Mouse (Mus musculus) testis, postnatal 10 days (tissue): ENCODE data around the gene Gm11541.

Experiments
- DNase-seq: peaks from one replicate; pipeline ENCODE4 v3.0.0; 2021; ENCODE audit warnings: low spot score

The Gm11541 gene

GRCm38 (mm10) chr11:94704472-94704871 is at the start of gene Gm11541:
TSS of gene Gm11541 (minus strand) at chr11:94704499.
- no peak for DNase-seq

- DNase-seq: no peak
Observed at GRCm38 (mm10) chr11:94752946-94753713, 48.8 kb upstream of the Gm11541 start.

DNA sequence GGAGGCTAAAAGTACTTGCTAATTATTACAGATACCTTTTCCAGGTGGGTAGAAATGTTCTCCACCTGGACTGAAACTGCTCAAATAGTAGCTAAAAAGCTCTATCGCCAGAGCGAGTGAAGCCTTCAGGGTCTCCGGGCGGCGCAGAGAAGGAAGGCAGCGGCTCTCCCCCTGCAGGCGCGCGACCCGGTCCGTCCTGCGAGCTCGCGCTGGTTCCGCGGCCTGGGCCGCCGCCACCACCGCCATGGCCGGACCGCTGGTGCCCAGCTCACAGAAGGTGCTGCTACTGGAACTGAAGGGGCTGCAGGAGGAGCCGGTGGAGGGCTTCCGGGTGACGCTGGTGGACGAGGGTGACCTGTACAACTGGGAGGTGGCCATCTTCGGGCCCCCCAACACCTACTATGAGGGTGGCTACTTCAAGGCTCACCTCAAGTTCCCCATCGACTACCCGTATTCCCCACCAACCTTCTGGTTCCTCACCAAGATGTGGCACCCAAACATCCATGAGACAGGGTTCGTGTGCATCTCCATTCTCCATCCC is 37.5 kb upstream of the Gm11541 start, which contains the start of gene Cdc34b:
Gene Cdc34b, plus strand, starts transcription at position 51 of the 541 bp plus-strand sequence.
- DNase-seq: no peak

DNA sequence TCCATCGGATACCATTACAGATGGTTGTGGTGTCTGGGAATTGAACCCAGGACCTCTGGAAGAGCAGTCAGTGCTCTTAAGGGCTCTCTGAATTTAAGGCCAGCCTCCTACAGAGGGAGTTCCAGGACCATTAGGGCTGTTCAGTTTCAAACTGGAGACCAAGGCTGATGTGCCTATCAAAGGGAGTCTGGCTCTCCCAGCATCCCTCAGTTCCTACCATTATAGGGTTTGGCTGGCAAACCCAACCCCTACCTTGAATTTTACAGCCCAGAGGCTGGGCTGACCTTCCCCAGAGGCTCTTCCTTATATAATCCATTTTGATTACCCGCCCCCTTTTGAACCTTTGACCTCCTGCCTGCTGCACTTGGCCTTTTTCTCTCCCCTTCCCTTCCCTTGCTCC is 31.4 kb upstream of the Gm11541 start:
- no peak for DNase-seq

- DNase-seq: peak; percentile 65
Observed at GRCm38 (mm10) chr11:94732773-94733172, 28.5 kb upstream of the Gm11541 start.

DNA sequence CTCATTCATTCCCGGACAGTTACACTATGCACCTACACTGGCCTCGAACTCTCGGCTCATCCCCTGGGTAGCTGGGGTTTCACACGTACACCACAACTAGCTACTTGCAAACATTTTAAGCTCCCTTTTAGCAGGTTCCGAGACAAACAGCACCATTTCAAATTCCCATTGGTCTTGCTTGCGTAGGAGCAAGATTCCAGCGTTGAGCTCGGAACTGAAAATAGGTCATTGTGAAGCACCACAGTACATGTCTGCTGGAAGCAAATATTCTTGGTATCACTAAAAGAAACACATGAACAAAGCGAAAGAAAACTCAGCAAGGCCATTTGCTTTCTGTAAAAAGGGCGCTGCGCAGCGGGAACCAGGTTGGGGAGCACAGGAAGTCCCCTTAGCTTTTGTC is 26.9 kb upstream of the Gm11541 start:
- DNase-seq: no peak

- peak; percentile 87 for DNase-seq
Observed at GRCm38 (mm10) chr11:94730261-94730660, 26.0 kb upstream of the Gm11541 start.

DNA sequence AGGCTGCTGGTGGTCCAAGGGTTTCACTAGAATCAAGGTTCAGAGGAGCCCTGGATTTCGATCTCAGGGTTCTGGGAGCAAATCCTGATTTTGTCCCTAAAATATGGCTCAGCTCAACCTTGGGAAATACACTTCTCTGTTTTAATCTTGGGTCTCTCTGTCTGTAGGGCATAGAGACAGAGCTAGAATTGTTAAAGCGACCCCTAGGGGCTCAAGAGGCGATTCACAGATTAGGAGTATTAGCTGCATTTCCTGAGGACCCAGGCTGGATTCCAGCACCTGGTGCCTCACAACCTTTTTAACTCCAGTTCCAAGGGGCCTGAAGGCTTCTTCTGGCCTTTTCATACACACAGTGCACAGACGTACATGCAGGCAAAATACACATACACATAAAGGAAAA is 25.3 kb upstream of the Gm11541 start:
- DNase-seq: no peak

DNA sequence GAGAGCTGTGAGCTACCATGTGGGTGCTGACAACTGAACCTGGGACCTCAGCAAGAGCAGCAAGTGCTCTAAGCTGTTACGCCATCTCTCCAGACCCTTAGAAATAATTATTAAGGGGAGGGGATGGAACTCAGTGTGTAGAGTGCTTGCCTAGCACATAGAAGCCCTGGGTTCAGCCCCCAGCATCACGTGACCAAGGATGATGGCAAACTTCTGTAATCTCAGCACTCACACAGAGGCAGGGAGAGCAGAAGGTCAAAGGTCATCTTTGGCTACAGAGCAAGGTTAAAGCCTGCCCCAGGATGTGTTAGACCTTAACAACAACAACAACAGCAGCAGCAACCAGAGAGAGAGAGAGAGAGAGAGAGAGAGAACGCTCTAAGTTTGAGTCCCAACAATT is 24.2 kb upstream of the Gm11541 start:
- no peak for DNase-seq

DNA sequence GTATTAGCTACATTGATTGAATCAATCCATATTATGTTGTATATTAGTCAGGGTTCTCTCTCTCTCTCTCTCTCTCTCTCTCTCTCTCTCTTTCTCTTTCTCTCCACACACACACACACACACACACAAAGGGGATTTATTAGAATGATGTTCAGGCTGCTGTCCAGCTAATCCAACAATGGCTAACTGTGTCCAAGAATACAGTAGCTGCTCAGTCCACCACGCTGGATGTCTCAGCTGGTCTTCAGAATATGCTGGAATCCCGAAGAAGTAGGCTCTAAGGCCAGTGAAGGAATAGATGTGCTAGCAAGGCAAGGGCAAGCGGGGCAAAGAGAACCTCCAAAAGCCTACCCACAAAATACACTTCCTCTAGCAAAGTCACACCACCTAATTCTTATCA is 23.0 kb upstream of the Gm11541 start:
- DNase-seq: no peak

GRCm38 (mm10) chr11:94719216-94719615 is 14.9 kb upstream of the Gm11541 start:
- no peak for DNase-seq

GRCm38 (mm10) chr11:94718113-94718909 is 14.0 kb upstream of the Gm11541 start:
- no peak for DNase-seq

DNA sequence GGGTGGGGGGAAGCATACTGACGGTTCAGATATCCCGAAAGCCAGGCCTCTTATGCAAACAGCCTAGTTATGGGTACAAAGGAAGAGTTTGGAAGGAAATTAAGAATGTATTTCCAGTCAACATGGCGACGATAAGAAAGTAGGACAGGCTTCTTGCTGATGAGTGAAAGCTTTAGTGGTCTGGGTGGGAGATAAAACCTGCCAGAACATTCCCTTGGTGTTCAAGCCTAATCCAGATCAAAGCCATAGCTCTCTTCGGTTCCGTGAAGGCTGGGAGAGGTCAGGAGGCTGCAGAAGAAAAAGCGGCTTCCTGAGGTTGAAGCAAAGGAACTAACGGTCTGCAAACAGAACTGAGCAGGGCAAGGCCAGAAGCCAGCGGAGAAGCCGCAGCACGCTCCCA is 12.9 kb upstream of the Gm11541 start:
- no peak for DNase-seq

GRCm38 (mm10) chr11:94716754-94717153 is 12.5 kb upstream of the Gm11541 start:
- DNase-seq: peak; percentile 67

DNA sequence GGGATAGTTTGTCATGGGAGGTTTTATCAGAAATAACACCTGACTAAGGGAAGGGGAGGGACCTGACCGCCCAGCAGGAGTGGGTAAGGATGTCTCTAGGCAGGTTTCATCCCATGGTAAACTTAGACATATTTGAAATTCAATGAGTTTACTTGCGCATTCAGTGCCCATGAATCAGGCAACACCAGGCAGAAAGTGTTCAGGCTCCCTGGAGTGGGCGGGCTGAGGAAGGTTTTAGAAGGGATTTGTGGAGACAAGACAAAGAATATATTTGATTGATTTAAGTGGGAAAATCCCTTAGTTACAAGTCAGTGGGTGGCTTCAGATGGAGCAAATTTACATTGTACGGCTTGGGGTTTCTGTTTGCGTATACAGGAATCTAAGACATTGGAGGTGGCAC is 11.3 kb upstream of the Gm11541 start:
- DNase-seq: no peak

DNA sequence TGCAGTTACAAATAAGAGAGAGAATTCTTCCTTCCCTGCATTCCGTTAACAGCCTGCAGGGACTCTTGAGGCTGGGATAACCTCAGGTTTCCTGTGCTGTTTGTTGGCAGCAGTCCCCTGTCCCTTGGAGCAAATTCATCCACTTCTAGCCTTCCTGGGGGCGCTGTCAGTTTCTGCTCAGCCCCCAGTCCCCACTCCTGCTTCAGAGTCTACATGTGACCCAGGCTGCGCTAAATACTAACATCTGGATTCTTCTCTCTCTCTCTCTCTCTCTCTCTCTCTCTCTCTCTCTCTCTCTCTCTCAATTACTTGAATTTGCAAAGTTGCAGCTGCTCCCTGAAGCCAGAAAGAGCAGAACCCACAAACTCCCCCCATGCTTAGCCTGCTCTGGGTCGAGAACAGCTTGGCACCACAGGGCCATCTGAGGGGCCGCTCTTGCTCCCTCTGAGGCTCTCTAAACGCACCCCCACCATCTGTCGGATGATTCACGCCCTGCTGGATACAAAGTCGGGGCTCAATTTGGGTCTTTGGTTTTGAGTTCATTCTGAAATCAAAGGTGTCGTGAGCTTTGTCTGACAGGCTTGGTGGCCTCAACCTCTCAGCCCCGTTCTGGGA is 9.1 kb upstream of the Gm11541 start:
- DNase-seq: no peak

- no peak for DNase-seq
Observed at GRCm38 (mm10) chr11:94704020-94704419, 279 bp downstream of the Gm11541 start.

DNA sequence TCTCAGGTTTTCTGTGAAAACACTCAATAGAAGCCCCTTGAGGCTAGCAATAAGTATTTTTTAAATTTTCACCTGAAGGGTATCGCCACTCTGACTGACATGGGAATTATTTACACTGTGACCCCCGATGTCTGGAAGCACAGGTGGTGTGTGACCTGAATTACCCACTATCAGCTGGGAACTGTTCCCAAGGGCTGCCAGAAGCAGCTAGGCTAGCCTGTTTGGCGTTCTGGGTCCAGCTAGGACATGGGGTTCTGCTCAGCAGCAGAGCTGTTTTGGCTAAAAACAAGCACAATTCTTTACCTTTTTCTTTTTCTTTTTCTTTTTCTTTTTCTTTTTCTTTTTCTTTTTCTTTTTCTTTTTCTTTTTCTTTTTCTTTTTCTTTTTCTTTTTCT is 2.1 kb downstream of the Gm11541 start:
- no peak for DNase-seq

- peak; percentile 49 for DNase-seq
Observed at GRCm38 (mm10) chr11:94701401-94702215, 2.7 kb downstream of the Gm11541 start.

- DNase-seq: no peak
Observed at GRCm38 (mm10) chr11:94699399-94699798, 4.9 kb downstream of the Gm11541 start.

DNA sequence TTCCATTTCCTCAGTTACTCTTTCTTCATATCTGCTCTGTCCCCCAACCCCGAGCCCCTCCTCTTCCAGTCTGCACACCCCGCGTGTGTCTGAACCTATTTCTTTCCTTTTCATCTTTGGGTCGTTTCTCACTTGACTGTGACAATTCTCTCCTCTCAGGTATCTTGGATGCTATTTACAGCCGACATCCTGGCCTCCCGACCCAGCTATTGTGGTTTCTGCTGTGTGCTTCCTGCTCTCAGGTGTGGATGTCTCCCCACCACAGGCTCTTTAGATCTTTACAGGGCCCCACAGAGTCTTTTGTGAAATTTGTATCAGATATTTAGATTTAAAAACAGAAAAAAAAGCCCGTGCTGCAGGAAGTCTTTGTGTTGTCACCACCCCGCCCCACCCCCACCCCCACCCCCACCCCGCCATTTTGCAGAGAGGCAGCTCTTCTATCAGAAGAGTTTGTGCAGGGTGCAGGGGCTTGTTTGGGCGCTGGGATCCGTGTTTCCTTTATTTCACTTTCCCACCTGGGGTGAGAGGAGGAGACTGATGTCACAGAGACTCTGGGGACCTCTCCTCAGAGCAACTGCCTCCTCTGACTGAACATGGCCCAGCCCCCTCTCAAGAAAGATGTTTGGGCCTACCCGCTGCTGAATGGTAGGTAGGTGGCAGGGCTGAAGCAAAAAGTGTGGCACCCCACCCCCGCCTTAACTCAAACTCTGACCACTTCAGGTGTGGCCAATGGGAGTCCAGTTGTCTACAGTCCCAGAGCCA is 6.4 kb downstream of the Gm11541 start:
- DNase-seq: no peak
